Mouse (Mus musculus): ENCODE data around the gene Cyp2j8.

DNA sequence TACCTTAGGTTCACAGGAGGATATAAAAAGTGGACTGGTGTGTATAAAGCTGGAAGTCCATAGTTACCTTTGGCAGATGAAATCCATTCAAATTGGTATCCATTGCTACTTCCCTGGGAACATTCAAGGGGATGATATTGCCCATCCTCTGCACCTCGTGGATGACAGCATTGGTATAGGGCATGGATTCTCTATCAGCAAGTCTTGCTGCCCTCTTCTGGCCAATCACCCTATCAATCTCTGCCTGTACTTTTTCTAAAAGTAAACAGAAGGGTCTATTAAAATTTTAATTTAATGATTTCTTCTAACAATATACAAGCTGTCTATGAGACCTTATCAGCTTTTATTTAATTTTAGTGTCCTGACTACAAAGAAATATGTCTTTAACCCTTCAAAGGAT is 18.6 kb upstream of the Cyp2j8 start:
- TF ChIP-seq MAFK (IDR thresholded peaks at IDR 0.05; ENCODE audit: insufficient read depth, low read depth, low read length) (no peak), ZNF384 (IDR thresholded peaks at IDR 0.05; ENCODE audit: low read depth, low read length) (no peak), HCFC1 (IDR thresholded peaks at IDR 0.05; ENCODE audit: borderline replicate concordance, insufficient read depth, low read length) (no peak)

Data from ES-E14 (cell line).